Mouse (Mus musculus): ENCODE measurements around the gene Olfr1152.

The Olfr1152 gene

DNA sequence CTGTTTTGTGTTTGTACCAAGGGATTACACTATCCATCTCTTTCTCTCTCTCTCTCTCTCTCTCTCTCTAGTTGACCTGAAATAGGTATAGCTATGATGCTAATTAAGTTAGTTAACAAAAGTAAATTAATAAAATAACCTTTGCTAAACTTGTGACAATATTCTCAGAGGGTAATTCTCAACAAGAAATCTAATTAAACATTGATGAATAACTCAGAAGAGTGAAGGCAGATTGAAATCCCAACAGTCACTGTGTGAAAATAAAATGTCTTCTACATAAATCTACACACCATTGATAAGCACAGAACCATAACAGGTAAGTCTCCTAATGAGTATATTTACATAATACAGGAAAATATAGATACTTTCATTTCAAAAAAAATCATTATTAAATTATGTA lies at the start of gene Olfr1152:
Olfr1152 (plus strand) TSS at position 301 of the 400 bp plus-strand sequence.
- no peak for DNase-seq (ENCODE audit: low read depth in 2 of 2, low spot score in 2 of 2)

DNA sequence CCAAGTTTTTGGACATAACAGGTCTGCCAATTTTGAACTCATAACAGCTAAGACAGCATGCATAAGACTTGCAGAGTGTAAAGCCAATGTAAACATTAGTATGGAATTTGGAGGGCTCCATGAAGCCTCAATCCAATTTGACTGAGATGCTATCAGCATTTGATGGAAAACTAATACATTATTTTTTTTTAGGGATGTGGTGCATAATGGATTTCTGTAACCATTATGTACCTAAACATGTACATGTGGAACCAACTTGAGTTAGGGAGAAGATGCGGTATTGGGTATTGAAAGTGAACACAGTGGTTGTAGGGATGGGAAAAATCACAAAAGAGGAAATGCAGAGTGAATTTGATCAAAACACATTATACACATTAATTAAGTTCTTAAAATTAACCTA lies 36.1 kb upstream of the Olfr1152 start, which contains the start of gene Olfr1148:
Olfr1148 (plus strand) TSS at position 301 of the 400 bp plus-strand sequence.
- no peak for DNase-seq (ENCODE audit: low read depth in 2 of 2, low spot score in 2 of 2)

DNA sequence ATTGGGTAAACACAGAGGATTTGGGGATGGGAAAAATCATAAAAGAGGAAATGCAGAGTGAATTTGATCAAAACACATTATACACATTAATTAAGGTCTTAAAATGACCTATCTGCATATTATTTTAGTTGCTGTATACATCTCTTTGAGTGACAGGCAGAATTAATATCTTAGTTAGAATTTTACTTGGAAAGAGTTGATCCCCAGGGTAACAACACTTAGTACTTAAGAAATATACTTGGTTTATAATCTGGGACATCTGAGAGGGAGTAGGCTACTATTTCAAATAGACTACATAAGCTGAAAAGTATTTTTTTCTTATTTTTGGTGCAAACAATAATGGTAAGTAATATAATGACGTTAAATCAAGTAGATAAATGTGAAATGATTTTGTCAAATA lies 22.6 kb upstream of the Olfr1152 start, which contains the start of gene Olfr1150-ps1:
Olfr1150-ps1 (plus strand) TSS at position 301 of the 400 bp plus-strand sequence.
- DNase-seq (ENCODE audit: low read depth in 2 of 2, low spot score in 2 of 2): no peak

DNA sequence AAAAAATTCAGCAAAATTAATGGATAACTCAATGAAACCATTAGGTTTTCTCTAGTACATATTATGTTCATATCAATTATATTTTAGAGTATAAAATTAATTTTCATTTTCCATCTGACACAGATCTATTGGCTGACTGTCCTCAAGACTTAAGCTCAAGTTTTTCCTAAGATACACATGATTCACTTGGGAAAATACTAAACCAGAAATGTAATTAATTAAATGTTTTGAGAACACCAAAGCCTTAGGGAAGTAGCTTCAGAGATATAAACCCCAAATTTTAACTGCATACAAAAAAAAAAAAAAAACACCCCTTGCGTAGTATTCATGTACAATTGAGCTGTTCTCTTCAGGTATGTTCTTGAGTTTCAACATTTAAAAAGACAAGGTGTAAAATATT lies 10.7 kb upstream of the Olfr1152 start, which contains the start of gene Olfr1151:
Olfr1151 (plus strand) TSS at position 301 of the 400 bp plus-strand sequence.
- no peak for DNase-seq (ENCODE audit: low read depth in 2 of 2, low spot score in 2 of 2)

DNA sequence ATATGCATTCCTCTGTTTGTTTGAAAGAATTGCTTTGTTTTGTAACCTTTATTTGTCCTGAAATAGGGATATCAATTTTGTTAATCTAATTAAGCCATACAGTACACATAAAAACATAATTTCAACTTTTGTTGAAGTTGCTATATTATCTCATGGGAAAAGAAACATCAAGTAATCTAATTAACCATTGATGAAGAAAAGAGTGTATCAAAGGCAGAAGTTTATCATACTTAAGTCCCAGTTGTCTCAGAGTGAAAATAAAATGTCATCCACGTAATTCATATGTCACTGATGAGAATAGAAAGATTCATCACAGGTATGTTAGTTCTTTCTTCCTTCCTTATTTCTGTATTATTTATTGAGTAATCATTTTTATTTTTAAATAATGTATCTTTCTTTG lies 28.4 kb downstream of the Olfr1152 start, which contains the start of gene Olfr1153:
Olfr1153 (plus strand) TSS at position 301 of the 400 bp plus-strand sequence.
- DNase-seq (ENCODE audit: low read depth in 2 of 2, low spot score in 2 of 2): no peak

DNA sequence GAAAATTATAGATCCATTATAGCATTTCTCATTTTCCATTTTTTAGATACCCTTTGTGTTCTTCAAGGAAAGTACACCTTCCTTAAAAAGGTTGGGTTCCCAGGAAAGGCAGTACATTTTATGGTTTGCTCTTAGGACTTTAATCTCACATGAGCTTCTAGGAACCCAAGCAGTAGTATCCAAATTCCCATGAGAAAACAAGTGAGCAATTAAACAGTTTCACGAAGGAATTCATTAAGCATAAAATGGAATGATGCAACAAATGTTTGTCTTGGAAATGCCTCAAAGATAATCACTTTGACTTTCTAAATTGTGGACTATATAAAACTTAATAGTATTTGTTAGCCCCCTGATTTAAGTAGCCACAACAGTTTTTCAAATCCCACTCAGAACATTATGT lies 38.8 kb downstream of the Olfr1152 start, which contains the start of gene Olfr1154:
Olfr1154 (minus strand) TSS at position 101 of the 400 bp plus-strand sequence.
- no peak for DNase-seq (ENCODE audit: low read depth in 2 of 2, low spot score in 2 of 2)
